Mouse (Mus musculus) cerebellum, adult 2 months (tissue): ENCODE measurements around the gene Msx2.

Source experiments
- CTCF ChIP-seq: fragments of 200-500 bp; IDR thresholded peaks from 2 replicates; pipeline ENCODE4 v1.5.1; 2011; ENCODE audit warnings: low read depth, mild to moderate bottlenecking, control low read depth, low read length, moderate library complexity, borderline replicate concordance; ENCODE audit not compliant: insufficient read depth
- POLR2A ChIP-seq: fragments of 200-500 bp; IDR thresholded peaks from 2 replicates; pipeline ENCODE4 v1.6.1; 2011; ENCODE audit warnings: low read length, control low read depth, borderline replicate concordance; ENCODE audit not compliant: insufficient read depth

DNA sequence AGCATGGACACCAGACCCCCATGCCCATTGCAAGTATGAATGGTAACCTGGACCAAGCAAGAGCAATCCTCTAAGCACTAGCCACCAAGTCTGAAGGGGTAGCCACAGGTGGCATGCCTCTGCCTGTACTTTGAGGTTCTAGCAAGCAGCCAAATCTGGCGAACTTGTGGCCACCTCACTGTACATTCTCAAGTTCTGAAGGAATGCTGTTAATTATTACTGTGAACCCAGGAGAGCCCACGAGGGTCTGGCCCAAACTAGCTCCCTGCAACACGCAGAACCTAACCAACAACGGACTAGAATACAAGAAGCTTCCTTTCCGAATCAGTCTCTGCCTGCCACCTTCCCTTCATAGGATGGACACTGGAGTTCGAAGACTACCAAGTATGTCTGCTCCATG, 1.5 kb downstream of the Msx2 start:
- TF ChIP-seq POLR2A (no peak), CTCF (no peak)
